Mouse (Mus musculus) lung, postnatal 10 days (tissue): ENCODE measurements around the gene Prrt1.

Source experiments
- DNase-seq: peaks from one replicate; pipeline ENCODE4 v3.0.0; 2021

The Prrt1 gene

GRCm38 (mm10) chr17:34599891-34600290, 29.4 kb upstream of the Prrt1 start:
- no peak for DNase-seq

- DNase-seq: no peak
Observed at GRCm38 (mm10) chr17:34601796-34602195, 27.5 kb upstream of the Prrt1 start.

- peak; percentile 100 for DNase-seq
Observed at GRCm38 (mm10) chr17:34603375-34604060, 25.8 kb upstream of the Prrt1 start, which contains the start of gene Rnf5. Gene Rnf5 (minus strand): TSS chr17:34603690.

GRCm38 (mm10) chr17:34604061-34604508, 25.2 kb upstream of the Prrt1 start, which contains the start of gene Agpat1:
Gene Agpat1 (plus strand): TSS chr17:34604262.
- DNase-seq: peak; percentile 99

GRCm38 (mm10) chr17:34604511-34605237, 24.7 kb upstream of the Prrt1 start:
- peak; percentile 77 for DNase-seq

- peak; percentile 98 for DNase-seq
Observed at GRCm38 (mm10) chr17:34605609-34606008, 23.7 kb upstream of the Prrt1 start.

GRCm38 (mm10) chr17:34606186-34607039, 22.9 kb upstream of the Prrt1 start:
- peak; percentile 54 for DNase-seq

GRCm38 (mm10) chr17:34607997-34608396, 21.3 kb upstream of the Prrt1 start:
- no peak for DNase-seq

- DNase-seq: no peak
Observed at GRCm38 (mm10) chr17:34611050-34611449, 18.3 kb upstream of the Prrt1 start.

- DNase-seq: no peak
Observed at GRCm38 (mm10) chr17:34613054-34613645, 16.2 kb upstream of the Prrt1 start.

- DNase-seq: no peak
Observed at GRCm38 (mm10) chr17:34613830-34614229, 15.5 kb upstream of the Prrt1 start.

GRCm38 (mm10) chr17:34615871-34616270, 13.5 kb upstream of the Prrt1 start, which contains the start of gene Egfl8:
Gene Egfl8 (minus strand): TSS chr17:34615971.
- DNase-seq: no peak

GRCm38 (mm10) chr17:34618999-34619398, 10.3 kb upstream of the Prrt1 start:
- peak; percentile 86 for DNase-seq

GRCm38 (mm10) chr17:34621006-34621405, 8.3 kb upstream of the Prrt1 start:
- DNase-seq: no peak

- no peak for DNase-seq
Observed at GRCm38 (mm10) chr17:34623161-34623560, 6.2 kb upstream of the Prrt1 start.

GRCm38 (mm10) chr17:34624981-34625380, 4.4 kb upstream of the Prrt1 start:
- DNase-seq: no peak

- DNase-seq: no peak
Observed at GRCm38 (mm10) chr17:34626062-34626772, 3.1 kb upstream of the Prrt1 start.

GRCm38 (mm10) chr17:34626773-34627092, 2.6 kb upstream of the Prrt1 start:
- peak; percentile 62 for DNase-seq

- peak; percentile 94 for DNase-seq
Observed at GRCm38 (mm10) chr17:34627093-34627942, 2.0 kb upstream of the Prrt1 start.

GRCm38 (mm10) chr17:34627943-34628643, 1.2 kb upstream of the Prrt1 start, which contains the start of gene Ppt2:
Gene Ppt2 (minus strand): TSS chr17:34628510.
- peak; percentile 32 for DNase-seq

GRCm38 (mm10) chr17:34628644-34628967, 727 bp upstream of the Prrt1 start:
- no peak for DNase-seq
